Mouse (Mus musculus) stomach, postnatal 0 days (tissue): ENCODE data around the gene Gm1043.

Source experiments
- CTCF ChIP-seq: IDR thresholded peaks from 2 replicates; pipeline ENCODE4 v1.5.1; 2016; ENCODE audit warnings: antibody characterized with exemption, low read depth, mild to moderate bottlenecking, moderate library complexity
- EP300 ChIP-seq: optimal IDR thresholded peaks from 2 replicates; pipeline ENCODE3; 2016; ENCODE audit warnings: antibody characterized with exemption

DNA sequence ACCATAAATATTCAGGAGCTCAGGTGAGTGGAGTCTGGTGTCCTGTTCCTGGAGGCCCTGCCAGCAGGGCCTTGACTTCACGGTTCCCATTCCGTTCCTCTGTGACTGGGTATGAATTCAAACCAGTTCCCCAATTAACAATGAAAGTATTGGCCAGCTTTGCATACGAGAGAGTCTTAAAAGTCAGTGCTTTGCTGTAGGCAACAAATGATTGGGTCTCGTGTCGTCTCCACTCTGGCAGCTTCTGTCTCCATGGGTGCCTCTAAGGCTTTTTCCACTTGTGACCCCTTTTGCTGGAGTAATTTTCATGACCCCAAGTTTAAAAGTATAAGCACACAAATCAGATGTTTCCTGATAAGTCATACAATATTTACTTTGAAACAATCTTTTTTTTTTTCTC is 4.6 kb upstream of the Gm1043 start:
- TF ChIP-seq EP300 (no peak), CTCF (no peak)
